Mouse (Mus musculus): Measurements from ENCODE around the gene Gpx2.

Gene Gpx2

DNA sequence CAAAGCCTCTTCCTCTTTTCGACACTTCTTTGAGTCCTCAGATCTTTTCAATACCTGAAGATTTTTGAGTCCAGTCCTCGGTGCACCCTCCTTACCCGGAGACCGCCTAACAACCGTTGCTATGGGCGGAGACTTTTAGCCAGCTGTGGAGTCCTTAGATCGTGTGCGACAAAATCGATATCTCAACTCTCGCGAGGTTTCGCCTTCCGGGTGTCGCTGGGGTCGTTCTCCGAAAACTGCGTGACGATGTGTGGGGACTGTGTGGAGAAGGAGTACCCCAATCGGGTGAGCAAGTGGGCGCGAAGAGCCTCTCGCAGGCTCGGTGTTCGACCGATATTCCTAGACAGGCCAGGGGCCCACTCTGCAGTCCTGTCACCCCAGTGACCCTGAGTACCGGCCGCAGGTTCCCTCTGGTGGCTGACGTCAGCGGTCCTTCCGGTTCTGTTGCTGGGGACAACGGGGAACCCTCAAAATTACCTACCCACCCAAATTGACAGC lies 30.0 kb downstream of the Gpx2 start, which contains the start of the genes Churc1 and Fntb:
Gene Churc1, plus strand, starts transcription at position 185 of the 498 bp plus-strand sequence.
Gene Fntb, plus strand, starts transcription at position 236 of the 498 bp plus-strand sequence.
- peak; percentile 96 for DNase-seq (ENCODE audit: extremely low spot score, low read depth, low spot score)

DNA sequence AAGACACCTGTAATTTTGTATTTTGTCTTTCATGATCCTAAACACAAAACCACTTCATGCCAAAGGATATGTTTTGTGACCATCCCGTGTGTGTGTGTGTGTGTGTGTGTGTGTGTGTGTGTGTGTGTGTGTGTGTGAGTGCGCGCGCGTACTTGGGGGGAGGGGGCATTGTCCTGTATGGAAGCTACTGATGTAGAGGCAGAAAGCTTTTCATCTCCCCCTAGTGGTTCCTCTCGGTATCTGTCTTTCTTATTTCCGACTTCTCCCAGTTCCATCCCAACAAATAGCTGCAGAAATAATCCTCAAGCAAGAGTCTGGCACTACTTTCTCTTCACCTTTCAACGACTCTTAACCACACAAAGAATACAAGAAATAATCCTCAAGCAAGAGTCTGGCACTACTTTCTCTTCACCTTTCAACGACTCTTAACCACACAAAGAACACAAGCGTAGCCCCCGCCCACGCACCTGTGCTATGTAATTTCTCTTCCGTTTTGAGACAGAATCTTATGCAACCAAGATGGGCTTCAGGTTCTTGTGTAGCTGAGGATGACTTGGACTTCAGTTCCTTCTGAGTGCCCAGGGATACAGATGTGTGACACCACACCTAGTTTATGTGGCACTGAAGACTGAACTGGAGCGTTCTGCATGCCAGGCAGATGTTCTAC lies 42.6 kb downstream of the Gpx2 start:
- peak; percentile 44 for DNase-seq (ENCODE audit: extremely low spot score, low read depth, low spot score)

DNA sequence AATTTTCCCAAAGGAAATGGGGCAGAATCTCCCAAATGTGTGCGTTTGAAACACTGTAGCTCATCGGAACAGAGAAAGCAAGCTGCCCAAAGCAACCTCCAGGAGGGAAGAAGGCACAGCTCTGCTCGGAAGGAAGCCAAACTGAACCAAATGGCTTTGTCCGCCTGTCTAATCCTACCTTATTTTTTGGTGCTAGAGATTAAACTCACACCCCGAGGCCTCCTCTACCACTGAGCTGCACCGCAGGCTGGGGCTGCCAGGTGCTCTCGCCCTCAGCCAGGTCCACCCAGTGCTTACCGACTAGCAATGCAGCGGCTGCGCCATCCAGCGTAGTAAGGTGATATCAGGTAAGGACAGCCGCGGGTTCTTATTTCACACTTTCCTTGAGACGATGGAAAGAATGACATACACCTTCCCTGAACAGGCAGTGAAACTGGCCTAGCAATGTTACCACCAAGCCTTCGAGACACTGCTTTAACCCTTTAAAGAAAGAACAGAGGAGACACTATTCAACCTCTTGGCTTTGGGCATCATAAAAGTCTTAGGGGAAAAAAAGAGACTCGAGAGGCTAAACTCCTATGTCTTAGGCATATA lies 44.4 kb downstream of the Gpx2 start:
- DNase-seq (ENCODE audit: extremely low spot score, low read depth, low spot score): no peak

Measured in hindlimb bud, embryonic 11.5 days (tissue).